Mouse (Mus musculus): ENCODE data around the gene Cldnd2. TPM values are rescaled to one million over a fixed set of nuclear protein-coding genes. Genes with fewer than 3 reads are reported as not detected.
"Not testable (repeated sequence)": the region's sequence is repeated elsewhere in the genome, so short reads cannot be mapped to it uniquely, and the experiment has no call there.

Cldnd2 gene
- not detected for total RNA-seq (2021)

- DNase-seq (ENCODE audit: low spot score) = no peak
- intact Hi-C loops (cut with DNase I) = loop anchor here (5.0 kb wide), 1 partner anchor 128 kb away; the partner anchor contains the start of gene Zfp715
Observed at GRCm38 (mm10) chr7:43440482-43440881, at the start of gene Cldnd2. Cldnd2 (plus strand) TSS chr7:43440782.

GRCm38 (mm10) chr7:43392349-43393121, 48.0 kb upstream of the Cldnd2 start:
- DNase-seq (ENCODE audit: low spot score) = no peak
- intact Hi-C loops (cut with DNase I) = no loop called here

DNA sequence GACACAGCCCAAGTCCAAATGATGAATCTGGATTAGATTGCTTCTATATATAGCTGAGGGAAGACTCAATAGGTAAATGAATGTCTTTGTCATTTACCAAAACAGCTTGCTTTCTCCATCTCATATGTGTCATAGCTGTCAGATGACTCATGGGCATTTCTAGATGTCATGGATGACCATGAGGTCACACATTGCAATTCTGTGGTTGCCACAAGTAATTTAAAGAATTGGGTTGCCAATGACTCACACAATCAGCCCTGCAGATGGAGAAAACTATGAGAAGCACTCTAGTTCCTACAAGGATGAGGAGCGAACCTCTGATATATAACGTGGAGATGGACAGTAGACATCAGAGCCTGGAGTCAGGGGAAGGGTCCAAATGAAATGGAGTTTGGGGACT, 41.1 kb upstream of the Cldnd2 start:
- no peak for DNase-seq (ENCODE audit: low spot score)
- intact Hi-C loops (cut with DNase I) = no loop called here

DNA sequence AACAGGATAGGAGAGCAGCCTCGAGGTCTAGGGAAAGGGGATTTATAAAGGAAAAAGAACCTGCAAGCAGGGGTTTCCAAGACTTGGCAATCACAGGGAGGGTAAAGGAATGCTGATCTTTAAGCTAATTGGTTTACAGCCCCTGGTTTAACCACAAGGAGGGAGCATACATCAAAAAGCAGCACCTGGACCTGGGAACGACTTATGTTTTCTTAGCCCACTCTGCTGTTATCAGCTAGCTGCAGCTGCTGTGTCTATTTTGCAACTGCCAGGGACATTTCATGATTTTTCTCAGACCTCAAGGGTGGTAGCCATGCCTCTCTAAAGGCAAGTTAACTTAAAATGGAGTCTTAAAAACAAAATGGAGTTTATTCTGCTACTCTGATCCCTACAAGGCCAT, 37.9 kb upstream of the Cldnd2 start:
- DNase-seq (ENCODE audit: low spot score) = no peak
- intact Hi-C loops (cut with DNase I) = no loop called here

DNA sequence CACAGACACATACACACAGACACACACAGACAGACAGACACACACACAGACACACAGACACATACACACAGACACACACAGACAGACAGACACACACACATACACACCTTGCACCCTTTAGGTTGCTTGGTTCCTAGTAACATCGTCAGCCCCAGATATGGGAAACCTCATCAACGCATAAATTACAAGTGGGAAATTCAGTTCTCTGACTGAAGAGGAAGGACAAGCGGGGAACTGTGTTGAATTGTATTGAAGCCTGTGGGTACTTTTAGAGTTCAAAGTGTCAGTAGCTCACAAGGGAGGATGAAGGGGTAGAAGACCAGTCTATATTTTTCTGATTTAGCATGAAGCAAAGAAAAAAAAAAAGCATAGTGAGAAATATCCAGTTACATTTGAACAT, 33.0 kb upstream of the Cldnd2 start:
- intact Hi-C loops (cut with DNase I) = no loop called here
- DNase-seq (ENCODE audit: low spot score) = no peak

DNA sequence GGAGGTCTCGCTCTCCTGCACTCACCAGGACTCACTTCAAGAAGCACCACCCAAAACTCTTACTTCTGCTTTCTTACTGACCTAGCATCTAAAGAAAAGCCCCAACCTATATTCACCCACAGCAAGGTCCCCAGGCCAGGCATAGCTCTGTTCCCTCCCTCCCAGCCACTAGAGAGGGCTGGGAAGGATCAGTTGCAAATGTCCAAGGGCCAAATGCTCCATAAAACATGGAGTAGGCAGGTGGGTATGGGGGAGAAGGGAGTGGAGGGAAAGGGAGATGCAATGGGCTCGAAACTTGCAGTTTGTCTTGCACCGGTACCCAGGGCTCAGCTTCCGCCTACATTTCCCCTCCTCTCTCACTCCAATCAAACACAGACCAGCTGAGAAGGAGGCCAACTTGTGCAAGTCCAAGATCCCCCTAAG, 32.4 kb upstream of the Cldnd2 start, which contains the start of gene Siglecg:
TSS of gene Siglecg (plus strand) at position 74 of the 423 bp plus-strand sequence.
- no peak for DNase-seq (ENCODE audit: low spot score)

GRCm38 (mm10) chr7:43409084-43409483, 31.5 kb upstream of the Cldnd2 start:
- no peak for DNase-seq (ENCODE audit: low spot score)
- intact Hi-C loops (cut with DNase I) = no loop called here

More for the DNA sequence above, 32.4 kb upstream of the Cldnd2 start, which contains the start of gene Siglecg:
- intact Hi-C loops (cut with DNase I) = no loop called here

GRCm38 (mm10) chr7:43411724-43412123, 28.9 kb upstream of the Cldnd2 start:
- DNase-seq (ENCODE audit: low spot score); intact Hi-C loops (cut with DNase I): not testable (repeated sequence)

- DNase-seq (ENCODE audit: low spot score) = no peak
- intact Hi-C loops (cut with DNase I) = no loop called here
Observed at GRCm38 (mm10) chr7:43417298-43417697, 23.3 kb upstream of the Cldnd2 start.

DNA sequence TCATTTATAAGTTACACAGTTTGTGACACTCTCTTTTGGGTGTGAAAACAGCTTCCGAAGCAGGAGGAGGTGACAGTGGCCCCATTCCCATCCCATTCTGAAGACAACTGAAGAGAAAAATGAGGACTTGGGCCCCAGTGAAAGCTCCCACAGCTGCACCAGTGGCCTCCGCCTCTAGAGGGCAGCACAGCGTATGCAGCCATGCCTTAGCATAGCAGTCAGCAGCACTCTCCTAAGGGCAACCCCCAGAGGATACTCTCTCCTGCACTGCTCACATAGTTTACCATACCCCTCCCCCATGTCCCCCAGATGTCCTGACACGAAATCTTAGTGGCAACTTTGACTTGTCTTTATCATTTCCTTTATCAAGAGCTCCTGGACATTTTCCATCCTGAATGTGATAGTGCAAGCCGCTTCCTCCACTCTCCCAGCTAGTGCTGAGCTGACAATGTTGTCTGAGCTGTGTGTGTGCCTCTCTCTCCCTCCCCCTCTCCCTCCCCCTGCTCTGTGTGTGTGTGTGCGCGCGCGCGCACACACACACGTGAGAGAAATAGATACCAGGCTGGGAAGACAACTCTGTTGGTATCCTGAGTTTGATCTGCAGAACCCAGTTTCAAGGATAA, 17.5 kb upstream of the Cldnd2 start:
- intact Hi-C loops (cut with DNase I) = loop anchor here (1.0 kb wide), 1 partner anchor 43 kb away; no protein-coding TSS in a partner anchor
- peak; percentile 49 for DNase-seq (ENCODE audit: low spot score)

DNA sequence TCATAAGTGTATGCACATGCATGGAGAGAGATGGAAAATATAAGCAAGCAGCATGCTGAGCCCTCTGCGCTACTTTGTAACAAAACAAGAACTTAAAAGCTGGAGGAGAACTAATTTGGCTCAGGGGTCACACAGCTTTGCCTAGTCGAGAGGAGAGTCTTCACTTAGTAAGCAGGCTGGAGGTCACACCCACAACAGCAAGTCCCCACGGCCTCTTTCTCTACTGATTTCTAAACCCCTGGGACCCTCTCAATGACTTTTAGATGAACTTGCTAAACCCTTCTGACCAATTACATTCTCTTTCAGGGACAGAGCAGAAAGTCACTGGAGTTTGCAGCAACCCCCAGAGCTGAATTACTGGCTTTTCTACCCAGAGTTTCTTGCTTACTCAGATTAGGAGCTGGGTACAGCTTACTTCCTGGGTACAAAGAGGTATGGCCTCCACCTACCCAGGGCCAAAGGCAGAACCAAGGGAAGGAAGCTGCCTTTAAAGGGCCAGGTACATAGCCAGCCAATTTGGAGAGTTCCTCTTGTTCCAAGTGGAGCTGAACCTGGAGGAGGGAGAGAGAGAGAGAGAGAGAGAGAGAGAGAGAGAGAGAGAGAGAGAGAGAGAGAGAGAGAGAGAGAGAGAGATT, 16.5 kb upstream of the Cldnd2 start:
- no peak for DNase-seq (ENCODE audit: low spot score)
- intact Hi-C loops (cut with DNase I) = loop anchor here (1.0 kb wide), 1 partner anchor 42 kb away; no protein-coding TSS in a partner anchor

DNA sequence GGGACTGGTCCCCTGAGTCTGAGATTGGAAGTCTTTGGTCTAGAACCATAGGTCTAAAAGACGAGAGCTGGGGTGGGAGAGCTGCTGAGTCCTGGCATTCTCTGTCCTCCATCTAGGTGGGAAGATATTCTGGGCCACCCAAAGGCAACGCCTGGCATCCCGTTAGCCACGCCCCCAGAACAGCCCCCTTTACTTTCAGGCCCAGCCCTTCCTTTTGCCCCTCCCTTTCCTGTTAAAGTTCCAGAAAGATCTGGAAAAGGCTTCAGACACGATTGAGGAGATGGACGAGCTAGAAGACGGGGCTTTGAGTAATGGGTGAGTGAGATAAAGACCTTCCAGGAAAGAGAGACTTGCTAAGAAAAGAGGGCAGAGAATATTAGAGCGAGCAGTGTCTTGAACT, 13.2 kb upstream of the Cldnd2 start, which contains the start of gene Lim2:
TSS of gene Lim2 (plus strand) at position 265 of the 400 bp plus-strand sequence.
- intact Hi-C loops (cut with DNase I) = no loop called here
- no peak for DNase-seq (ENCODE audit: low spot score)

GRCm38 (mm10) chr7:43429500-43429899, 11.1 kb upstream of the Cldnd2 start:
- intact Hi-C loops (cut with DNase I) = no loop called here

GRCm38 (mm10) chr7:43432891-43433290, 7.7 kb upstream of the Cldnd2 start:
- no peak for DNase-seq (ENCODE audit: low spot score)
- intact Hi-C loops (cut with DNase I) = no loop called here

More at GRCm38 (mm10) chr7:43429500-43429899, 11.1 kb upstream of the Cldnd2 start:
- DNase-seq (ENCODE audit: low spot score) = no peak

DNA sequence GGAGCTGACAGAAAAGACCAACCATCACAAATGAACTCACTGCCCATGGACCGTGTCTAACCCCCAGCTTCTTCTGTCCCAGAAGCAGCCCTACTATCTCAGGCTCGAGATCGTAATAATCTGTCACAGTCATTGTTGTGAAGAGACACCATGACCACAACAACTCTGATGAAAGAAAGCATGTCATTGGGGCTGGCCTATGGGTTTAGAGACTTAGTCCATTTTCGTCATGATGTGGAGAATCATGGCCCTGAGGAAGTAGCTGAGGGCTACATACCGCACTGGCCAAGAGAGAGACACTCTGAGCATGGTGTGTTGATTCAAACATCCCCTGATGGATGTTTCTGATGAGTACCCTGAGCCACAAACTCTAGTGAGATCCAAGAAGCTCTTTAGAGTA, 5.9 kb upstream of the Cldnd2 start:
- intact Hi-C loops (cut with DNase I) = no loop called here
- no peak for DNase-seq (ENCODE audit: low spot score)

DNA sequence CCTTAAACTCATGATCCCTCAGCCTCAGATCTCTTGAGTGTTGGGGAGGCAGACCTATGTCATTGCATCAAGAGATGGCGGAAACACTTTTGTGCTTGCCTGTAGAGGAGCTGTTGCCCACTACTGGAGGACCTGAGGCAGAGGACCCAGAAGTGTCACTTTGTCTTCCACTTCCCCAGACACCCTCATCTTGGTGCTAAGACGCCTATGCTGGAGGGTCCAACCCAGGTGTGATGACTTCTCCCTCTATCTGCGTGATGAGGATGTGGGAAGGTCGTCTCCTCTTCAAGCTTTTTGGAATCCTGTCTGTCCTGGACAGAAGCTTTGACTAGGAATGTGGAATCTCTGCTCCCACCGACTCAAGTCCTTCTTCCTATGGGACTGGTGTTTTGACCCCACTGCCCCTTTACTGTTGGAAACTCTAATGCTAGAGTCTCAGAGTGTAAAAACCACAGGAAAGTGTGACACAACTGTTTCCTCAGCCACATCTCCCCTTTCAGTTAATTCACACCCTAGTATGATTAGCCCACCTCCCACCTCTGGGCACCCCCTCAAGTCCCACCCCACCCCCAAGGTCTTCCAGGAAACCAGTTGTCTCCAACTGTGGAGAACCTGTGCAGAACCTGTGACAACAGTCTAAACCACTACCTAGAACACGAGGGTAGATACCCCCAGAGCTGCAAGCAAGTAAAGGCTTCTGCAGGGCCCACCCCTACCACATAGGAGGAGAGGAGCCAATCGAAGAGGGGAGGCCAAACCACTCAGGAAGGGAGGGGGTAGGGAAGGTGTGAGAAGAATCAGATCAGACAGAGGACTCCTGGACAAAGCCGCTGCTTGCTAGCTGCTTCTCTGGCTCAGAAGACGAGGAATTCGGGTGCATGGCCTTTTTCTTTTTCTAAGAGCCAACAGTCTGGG, 4.0 kb upstream of the Cldnd2 start, which contains the start of gene Nkg7:
TSS of gene Nkg7 (plus strand) at position 733 of the 915 bp plus-strand sequence.
- no peak for DNase-seq (ENCODE audit: low spot score)
- intact Hi-C loops (cut with DNase I) = no loop called here

GRCm38 (mm10) chr7:43438611-43439010, 2.0 kb upstream of the Cldnd2 start:
- DNase-seq (ENCODE audit: low spot score) = no peak
- intact Hi-C loops (cut with DNase I) = no loop called here

DNA sequence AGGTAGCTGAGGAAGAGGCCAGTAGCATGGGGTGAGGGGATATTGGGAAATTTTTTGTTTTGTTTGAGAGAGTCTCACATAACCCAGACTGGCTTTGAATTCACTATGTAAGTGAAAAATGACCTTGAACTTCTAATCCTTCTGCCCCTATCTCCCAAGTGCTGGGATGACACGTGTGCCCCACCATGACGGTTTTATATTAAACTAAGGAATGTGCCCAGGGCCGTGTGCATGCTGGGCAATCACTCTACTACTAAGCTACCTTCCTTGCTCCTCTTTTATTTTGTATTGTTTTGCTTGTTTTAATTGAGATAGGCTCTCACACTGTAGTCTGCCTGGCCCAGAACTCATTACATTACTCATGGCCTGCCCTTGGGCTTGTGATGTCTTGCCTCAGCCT, 489 bp downstream of the Cldnd2 start:
- intact Hi-C loops (cut with DNase I) = loop anchor here (5.0 kb wide), 1 partner anchor 129 kb away; the partner anchor contains the start of gene Zfp715
- DNase-seq (ENCODE audit: low spot score) = no peak

GRCm38 (mm10) chr7:43442684-43443083, 2.1 kb downstream of the Cldnd2 start:
- DNase-seq (ENCODE audit: low spot score) = no peak
- intact Hi-C loops (cut with DNase I) = loop anchor here (5.0 kb wide), 1 partner anchor 130 kb away; the partner anchor contains the start of gene Zfp715
